Mouse (Mus musculus): ENCODE results near the gene Shc3. TPM values are rescaled to one million over a fixed set of nuclear protein-coding genes. Genes with fewer than 3 reads are reported as not detected.

The Shc3 gene
- polyA plus RNA-seq (2015; fragmentation: Nextera tagmentation; extraction: Ambion mirVana) = 0.18 TPM in 2 replicates

DNA sequence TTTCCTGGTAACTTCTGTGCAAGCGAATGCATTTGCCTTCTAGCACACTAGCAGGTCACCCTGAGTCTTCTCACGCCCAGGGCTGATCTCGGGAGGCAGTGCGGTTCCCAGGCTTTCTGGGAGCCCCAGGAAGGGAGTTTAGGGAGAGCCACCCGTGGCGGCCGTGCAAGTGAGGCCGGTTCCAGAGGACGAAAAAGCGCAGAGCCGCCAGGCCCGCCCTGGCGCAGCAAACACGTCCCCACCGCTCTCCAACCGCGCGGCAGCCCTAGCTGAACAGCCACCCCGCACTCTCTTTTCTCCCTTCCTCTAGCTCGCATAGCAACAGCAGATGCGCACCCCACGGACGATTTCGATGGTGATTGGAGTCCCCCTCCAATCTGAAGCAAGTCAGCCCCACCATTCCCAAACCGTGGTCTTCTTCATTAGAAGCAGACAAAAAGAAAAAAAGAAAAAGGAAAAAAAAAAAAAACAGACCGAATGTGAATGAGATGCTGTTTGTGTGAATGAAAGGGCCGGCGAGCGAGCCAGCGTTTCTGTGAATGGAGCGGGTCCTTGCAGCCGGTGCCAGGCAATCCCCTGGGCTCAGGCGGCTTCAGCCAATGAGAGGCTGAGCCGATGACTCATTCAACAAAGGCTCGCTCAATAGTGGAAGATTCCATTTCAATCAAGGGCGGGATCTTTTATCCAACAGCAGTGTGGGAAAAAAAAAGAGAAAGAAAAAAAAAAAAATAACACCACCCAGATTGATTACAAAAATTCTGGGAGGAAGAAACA lies at the start of gene Shc3:
TSS of gene Shc3 (minus strand) at position 509 of the 774 bp plus-strand sequence.
- no peaks in the 10 kb centered on the region for H3K36me3 ChIP-seq
- peaks cover 41% of the 10 kb centered on the region for H3K4me1 ChIP-seq
- no peaks in the 10 kb centered on the region for H3K9me3 ChIP-seq (replicated peaks)
- H3K4me3 ChIP-seq (replicated peaks) = peak within 1 kb of the TSS; percentile 42
- peaks cover 80% of the 10 kb centered on the region for H3K27me3 ChIP-seq
- no peak within 1 kb of the TSS for H3K27ac ChIP-seq
- peak within 1 kb of the TSS; percentile 88 for H3K4me2 ChIP-seq
- under 1% methylated on average over 36 of the region's 36 CpGs for WGBS
- peak within 1 kb of the TSS; percentile 25; the same call in 1 of the 2 replicates for H3K9ac ChIP-seq
- ATAC-seq (replicated peaks; ENCODE audit: low FRiP score) = peak; percentile 84

DNA sequence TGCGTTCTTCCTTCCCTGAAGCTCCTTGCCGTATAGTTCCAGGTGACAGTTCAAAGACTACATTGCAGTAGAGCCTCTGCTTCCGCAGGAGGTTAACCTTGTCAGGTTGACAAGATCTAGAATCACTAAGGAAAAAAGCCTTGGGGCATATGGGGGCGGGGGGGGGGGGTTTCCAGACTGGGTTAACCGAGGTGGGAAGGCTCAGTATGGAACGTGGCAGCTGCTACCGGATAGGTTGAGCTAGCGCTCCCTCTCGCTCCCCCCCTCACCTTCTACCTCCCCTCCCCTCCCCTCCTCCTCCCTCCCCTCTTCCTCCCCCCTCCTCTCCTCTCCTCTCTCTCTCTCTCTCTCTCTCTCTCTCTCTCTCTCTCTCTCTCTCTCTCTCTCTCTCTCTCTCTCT lies 49.4 kb upstream of the Shc3 start:
- H3K4me1 ChIP-seq = peaks cover 5% of the 10 kb centered on the region; the same call in 1 of the 2 replicates
- no peak overlapping the region for H3K27ac ChIP-seq
- H3K36me3 ChIP-seq = no peaks in the 10 kb centered on the region
- no peak overlapping the region for H3K4me3 ChIP-seq (replicated peaks)
- no peak for ATAC-seq (replicated peaks; ENCODE audit: low FRiP score)
- WGBS = 20% methylated on average over 6 of the region's 9 CpGs
- no peak overlapping the region for H3K9ac ChIP-seq
- H3K27me3 ChIP-seq = no peaks in the 10 kb centered on the region
- H3K4me2 ChIP-seq = no peak overlapping the region
- H3K9me3 ChIP-seq (replicated peaks) = no peaks in the 10 kb centered on the region

DNA sequence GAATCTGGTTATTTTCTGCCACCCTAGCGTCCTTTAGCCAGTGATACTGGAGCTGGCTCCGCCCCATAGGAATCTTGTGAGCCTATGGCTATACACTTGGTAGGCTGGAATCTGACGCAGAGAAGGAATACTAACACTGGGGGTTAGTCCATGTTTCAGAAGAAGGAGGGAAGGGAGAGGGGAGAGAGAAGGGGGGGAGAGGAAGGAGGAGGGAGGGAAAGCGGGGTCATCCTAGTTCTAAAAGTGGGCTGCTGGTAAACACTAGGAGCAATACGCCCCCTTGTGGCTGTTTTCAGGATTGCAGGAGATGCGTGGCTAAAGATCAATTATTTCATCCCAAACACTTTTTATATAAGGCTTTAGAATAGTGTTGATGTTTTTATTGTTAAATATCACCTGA lies 48.6 kb upstream of the Shc3 start:
- Histone ChIP-seq H3K36me3 (no peaks in the 10 kb centered on the region), H3K4me2 (peak overlapping the region; percentile 36), H3K27me3 (no peaks in the 10 kb centered on the region), H3K4me1 (peaks cover 5% of the 10 kb centered on the region; the same call in 1 of the 2 replicates), H3K27ac (no peak overlapping the region), H3K9me3 (replicated peaks) (no peaks in the 10 kb centered on the region), H3K9ac (no peak overlapping the region), H3K4me3 (replicated peaks) (no peak overlapping the region)
- no peak for ATAC-seq (replicated peaks; ENCODE audit: low FRiP score)
- 17% methylated on average over 6 of the region's 6 CpGs for WGBS

DNA sequence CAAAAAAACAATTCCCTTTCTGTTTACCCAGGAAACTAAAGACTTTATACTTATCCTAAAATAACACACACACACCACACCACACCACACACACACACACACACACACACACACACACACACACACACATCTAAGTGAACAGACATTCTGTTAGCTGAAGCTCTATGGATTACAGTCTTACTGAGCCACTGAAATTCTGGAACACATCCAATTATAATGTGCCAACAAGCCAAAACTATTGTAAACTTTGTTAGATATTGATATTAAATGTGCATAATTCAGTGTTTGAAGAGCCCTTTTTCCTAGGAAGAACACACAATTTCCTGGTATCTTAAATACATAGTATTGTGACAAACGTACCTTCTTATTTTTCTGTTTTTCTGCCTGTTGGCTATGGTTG lies 48.1 kb upstream of the Shc3 start:
- Histone ChIP-seq H3K4me2 (no peak overlapping the region), H3K27me3 (no peaks in the 10 kb centered on the region), H3K36me3 (no peaks in the 10 kb centered on the region), H3K4me3 (replicated peaks) (no peak overlapping the region), H3K27ac (no peak overlapping the region), H3K4me1 (peaks cover 5% of the 10 kb centered on the region; the same call in 1 of the 2 replicates), H3K9me3 (replicated peaks) (no peaks in the 10 kb centered on the region), H3K9ac (no peak overlapping the region)
- ATAC-seq (replicated peaks; ENCODE audit: low FRiP score) = no peak
- WGBS = 59% methylated on average over 1 of the region's 1 CpGs

DNA sequence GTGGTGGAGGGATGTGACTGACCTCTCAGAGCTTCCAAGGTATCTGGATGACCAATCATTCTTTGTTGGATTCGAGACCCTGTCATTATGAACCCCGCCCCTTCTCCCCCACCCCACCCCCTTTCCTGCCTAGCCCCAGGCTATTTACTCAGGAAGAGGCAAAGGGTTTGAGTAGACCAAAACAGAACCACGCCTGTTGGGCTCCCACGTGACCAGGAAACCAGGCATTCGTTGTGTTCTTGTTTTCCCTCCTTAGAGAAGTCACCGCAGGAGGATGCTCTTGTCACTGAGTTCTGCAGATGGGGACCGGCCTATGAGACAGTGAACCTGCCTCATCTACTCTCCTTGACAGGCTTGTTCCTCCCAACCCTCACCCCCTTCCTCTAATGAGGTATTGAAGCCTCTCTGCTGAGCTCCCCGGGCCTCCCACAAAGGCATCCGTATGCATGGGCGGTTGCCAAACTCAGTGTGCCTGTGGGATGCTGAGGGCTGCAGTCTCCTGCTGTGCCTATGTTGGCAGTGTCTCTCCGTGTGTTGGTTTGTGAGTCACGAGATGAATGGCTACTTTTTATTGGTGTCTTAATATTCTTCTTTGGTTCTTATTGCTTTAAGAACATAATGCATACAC lies 47.3 kb upstream of the Shc3 start:
- Histone ChIP-seq H3K9me3 (replicated peaks) (no peaks in the 10 kb centered on the region), H3K4me1 (peaks cover 5% of the 10 kb centered on the region; the same call in 1 of the 2 replicates), H3K9ac (no peak overlapping the region), H3K4me2 (no peak overlapping the region), H3K27me3 (no peaks in the 10 kb centered on the region), H3K27ac (0 out of 2 replicates have a peak overlapping the region, but pooled peaks have one; percentile 22), H3K4me3 (replicated peaks) (no peak overlapping the region), H3K36me3 (no peaks in the 10 kb centered on the region)
- ATAC-seq (replicated peaks; ENCODE audit: low FRiP score) = 0 out of 2 replicates have a peak, but pooled peaks have one; percentile 56
- WGBS = 18% methylated on average over 12 of the region's 12 CpGs

DNA sequence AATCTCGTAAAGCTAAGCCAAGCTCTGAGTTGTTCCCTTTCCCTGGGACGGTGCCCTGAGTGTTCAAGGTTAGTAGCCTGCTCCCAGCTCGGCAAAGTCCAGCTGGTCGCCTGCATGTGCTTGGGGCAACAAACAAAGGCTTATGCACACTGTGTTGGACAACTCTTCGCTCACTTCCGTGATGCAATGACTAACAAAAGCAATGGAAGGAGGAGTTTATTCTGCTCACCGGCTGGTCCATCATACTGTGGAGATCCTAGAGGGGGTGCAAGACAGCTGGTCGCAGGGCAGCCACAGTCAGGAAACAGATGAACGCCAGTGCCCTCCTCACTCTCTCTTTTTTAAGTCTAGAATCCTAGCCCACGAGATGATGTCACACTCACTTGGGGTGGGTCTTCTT lies 46.6 kb upstream of the Shc3 start:
- no peaks in the 10 kb centered on the region for H3K27me3 ChIP-seq
- 66% methylated on average over 10 of the region's 10 CpGs for WGBS
- no peak overlapping the region for H3K27ac ChIP-seq
- no peak overlapping the region for H3K4me2 ChIP-seq
- no peak overlapping the region for H3K9ac ChIP-seq
- ATAC-seq (replicated peaks; ENCODE audit: low FRiP score) = no peak
- H3K4me1 ChIP-seq = peaks cover 11% of the 10 kb centered on the region; the same call in 1 of the 2 replicates
- no peak overlapping the region for H3K4me3 ChIP-seq (replicated peaks)
- no peaks in the 10 kb centered on the region for H3K9me3 ChIP-seq (replicated peaks)
- no peaks in the 10 kb centered on the region for H3K36me3 ChIP-seq

DNA sequence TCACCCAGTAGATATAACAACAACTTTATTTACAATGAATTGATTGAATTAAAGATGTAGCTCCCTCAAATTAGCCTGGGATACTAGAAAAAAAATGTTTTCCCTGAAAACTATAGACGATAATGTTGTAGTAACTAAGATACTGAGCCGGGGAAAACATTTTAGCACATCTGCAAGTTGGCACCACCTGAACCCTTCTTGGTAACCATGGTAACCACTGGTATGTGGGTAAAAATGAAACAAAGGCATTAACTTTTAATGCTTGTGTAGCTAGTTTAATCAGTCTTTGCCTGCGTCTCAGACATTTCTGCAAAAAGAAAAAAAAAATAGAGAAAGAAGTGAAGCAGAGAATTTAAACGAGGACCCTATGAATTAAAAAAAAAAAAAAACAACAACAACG lies 42.3 kb upstream of the Shc3 start:
- ATAC-seq (replicated peaks; ENCODE audit: low FRiP score) = no peak
- H3K27ac ChIP-seq = no peak overlapping the region
- peak overlapping the region; percentile 23; the same call in 1 of the 2 replicates for H3K4me2 ChIP-seq
- no peak overlapping the region for H3K4me3 ChIP-seq (replicated peaks)
- H3K36me3 ChIP-seq = no peaks in the 10 kb centered on the region
- WGBS = 73% methylated on average over 5 of the region's 5 CpGs
- H3K27me3 ChIP-seq = no peaks in the 10 kb centered on the region
- peaks cover 6% of the 10 kb centered on the region; the same call in 1 of the 2 replicates for H3K4me1 ChIP-seq
- H3K9me3 ChIP-seq (replicated peaks) = no peaks in the 10 kb centered on the region
- no peak overlapping the region for H3K9ac ChIP-seq

DNA sequence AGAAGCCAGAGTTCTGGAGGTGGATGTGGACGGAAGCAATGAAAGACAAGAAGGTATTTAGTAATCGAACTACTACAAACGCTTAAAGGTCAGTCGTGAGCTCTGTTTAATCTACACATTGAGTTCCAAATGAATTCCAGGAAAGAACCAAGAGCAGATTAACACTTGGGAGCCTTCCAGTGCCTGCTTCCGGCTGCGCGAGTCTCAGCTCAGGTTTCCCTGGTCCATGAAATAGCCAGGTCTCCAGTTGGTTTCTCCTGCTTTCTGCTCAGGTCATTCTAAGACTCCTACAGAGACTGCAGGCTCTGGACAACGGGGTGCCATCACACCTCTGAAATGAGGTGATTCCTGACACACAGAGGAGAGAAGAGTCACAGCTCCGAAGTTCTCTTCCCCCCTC lies 41.8 kb upstream of the Shc3 start:
- Histone ChIP-seq H3K4me1 (peaks cover 6% of the 10 kb centered on the region; the same call in 1 of the 2 replicates), H3K4me2 (peak overlapping the region; percentile 23; the same call in 1 of the 2 replicates), H3K27me3 (no peaks in the 10 kb centered on the region), H3K9me3 (replicated peaks) (no peaks in the 10 kb centered on the region), H3K4me3 (replicated peaks) (no peak overlapping the region), H3K36me3 (no peaks in the 10 kb centered on the region), H3K9ac (no peak overlapping the region), H3K27ac (no peak overlapping the region)
- no peak for ATAC-seq (replicated peaks; ENCODE audit: low FRiP score)
- WGBS = 27% methylated on average over 9 of the region's 9 CpGs

DNA sequence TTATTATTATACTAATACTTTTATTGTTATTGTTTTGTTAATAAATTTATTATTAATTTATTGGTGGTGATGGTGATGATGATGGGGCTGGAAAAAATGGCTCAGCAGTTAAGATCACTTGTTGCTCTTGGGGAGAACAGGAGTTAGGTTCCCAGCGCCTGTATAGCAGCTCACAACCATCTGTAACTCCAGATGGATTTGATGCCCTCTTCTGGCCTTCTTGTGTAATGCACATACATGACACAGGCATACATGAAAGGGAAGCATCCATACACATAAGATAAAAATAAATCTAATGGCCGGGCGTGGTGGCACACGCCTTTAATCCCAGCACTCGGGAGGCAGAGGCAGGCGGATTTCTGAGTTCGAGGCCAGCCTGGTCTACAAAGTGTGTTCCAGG lies 40.0 kb upstream of the Shc3 start:
- no peaks in the 10 kb centered on the region for H3K36me3 ChIP-seq
- H3K4me3 ChIP-seq (replicated peaks) = no peak overlapping the region
- no peak for ATAC-seq (replicated peaks; ENCODE audit: low FRiP score)
- H3K4me2 ChIP-seq = no peak overlapping the region
- H3K9ac ChIP-seq = no peak overlapping the region
- 94% methylated on average over 7 of the region's 7 CpGs for WGBS
- H3K27ac ChIP-seq = no peak overlapping the region
- H3K27me3 ChIP-seq = no peaks in the 10 kb centered on the region
- no peaks in the 10 kb centered on the region for H3K9me3 ChIP-seq (replicated peaks)
- peaks cover 6% of the 10 kb centered on the region; the same call in 1 of the 2 replicates for H3K4me1 ChIP-seq

DNA sequence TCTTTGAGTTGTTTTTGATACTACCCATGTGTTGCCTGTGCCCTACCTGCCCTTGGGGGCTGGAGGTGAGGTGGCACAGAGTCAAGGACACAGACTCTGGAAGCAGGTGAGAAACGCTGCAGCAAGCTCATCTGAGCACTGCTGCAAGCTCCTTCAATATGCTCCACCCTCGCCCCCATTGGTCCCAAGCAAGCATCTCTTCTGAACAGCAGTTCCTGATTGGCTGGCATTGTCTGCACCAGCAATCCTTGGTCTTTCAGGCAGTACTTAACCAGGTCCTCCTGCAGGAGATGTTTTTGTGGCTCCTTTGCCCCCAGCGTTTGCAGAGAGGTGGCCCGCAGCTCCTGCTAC lies 34.6 kb upstream of the Shc3 start:
- Histone ChIP-seq H3K9me3 (replicated peaks) (no peaks in the 10 kb centered on the region), H3K27me3 (0 out of 2 replicates have a peak, but pooled peaks cover 2% of the 10 kb centered on the region), H3K4me2 (peak overlapping the region; percentile 55), H3K4me3 (replicated peaks) (no peak overlapping the region), H3K36me3 (no peaks in the 10 kb centered on the region), H3K9ac (no peak overlapping the region), H3K4me1 (peaks cover 12% of the 10 kb centered on the region), H3K27ac (no peak overlapping the region)
- 49% methylated on average over 4 of the region's 4 CpGs for WGBS
- no peak for ATAC-seq (replicated peaks; ENCODE audit: low FRiP score)

DNA sequence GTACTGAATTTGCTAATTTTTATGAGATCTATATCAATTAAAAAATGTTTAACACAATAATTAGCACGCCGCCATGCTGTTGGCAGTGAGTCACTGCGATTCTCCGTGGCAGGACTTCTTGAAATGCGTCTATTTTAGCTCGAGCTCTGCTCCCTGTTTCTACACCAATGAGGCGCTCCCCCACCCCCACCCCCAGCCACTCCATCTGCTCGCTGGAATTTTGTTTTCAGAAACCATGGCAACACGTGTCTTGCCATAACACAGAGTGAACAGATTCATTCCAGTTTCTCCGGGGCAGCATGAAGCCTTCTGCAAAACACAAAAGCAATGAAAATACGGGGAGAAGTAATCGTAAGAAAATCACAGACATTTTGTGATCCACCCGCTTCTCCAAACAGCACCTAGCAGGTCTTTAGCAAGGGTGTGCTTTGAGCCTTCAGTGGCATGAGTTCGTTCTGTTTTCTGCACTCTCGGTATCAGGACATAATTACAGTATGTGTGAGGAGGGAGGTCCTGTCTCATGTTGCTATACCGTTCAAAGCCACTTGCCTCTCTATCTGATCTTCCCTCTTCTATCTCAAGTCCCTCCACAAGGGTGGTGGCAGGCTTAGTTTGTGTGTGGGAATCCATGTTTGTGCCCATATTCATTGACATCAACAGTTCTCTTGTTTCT lies 34.1 kb upstream of the Shc3 start:
- WGBS = 31% methylated on average over 16 of the region's 16 CpGs
- no peak; the same call in 1 of the 2 replicates for ATAC-seq (replicated peaks; ENCODE audit: low FRiP score)
- H3K4me3 ChIP-seq (replicated peaks) = peak overlapping the region; percentile 21
- no peaks in the 10 kb centered on the region for H3K36me3 ChIP-seq
- H3K4me1 ChIP-seq = peaks cover 12% of the 10 kb centered on the region
- peak overlapping the region; percentile 55 for H3K4me2 ChIP-seq
- H3K9ac ChIP-seq = no peak overlapping the region
- H3K27me3 ChIP-seq = 0 out of 2 replicates have a peak, but pooled peaks cover 2% of the 10 kb centered on the region
- no peaks in the 10 kb centered on the region for H3K9me3 ChIP-seq (replicated peaks)
- no peak overlapping the region for H3K27ac ChIP-seq

DNA sequence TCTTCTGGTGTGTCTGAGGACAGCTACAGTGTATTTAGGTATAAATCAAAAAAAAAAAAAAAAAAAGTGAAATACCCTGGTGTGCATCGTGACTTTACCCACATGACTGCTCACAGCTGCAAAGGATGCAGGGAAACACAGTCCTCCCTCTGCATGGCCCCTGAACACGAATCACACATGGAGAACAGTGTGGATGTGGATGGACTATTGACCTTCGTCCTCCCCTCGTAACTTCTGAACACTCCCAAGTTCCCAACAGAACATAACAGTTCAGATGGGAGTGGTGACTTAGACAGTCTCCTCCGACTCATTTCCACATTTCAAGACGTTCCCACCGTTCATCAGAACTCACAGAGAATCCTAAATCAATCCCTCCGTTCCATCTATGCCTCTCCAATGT lies 33.5 kb upstream of the Shc3 start:
- WGBS = 43% methylated on average over 8 of the region's 8 CpGs
- Histone ChIP-seq H3K36me3 (no peaks in the 10 kb centered on the region), H3K4me1 (peaks cover 12% of the 10 kb centered on the region), H3K27me3 (0 out of 2 replicates have a peak, but pooled peaks cover 2% of the 10 kb centered on the region), H3K9me3 (replicated peaks) (no peaks in the 10 kb centered on the region), H3K4me2 (peak overlapping the region; percentile 55; the same call in 1 of the 2 replicates), H3K9ac (no peak overlapping the region), H3K27ac (no peak overlapping the region), H3K4me3 (replicated peaks) (0 out of 2 replicates have a peak overlapping the region, but pooled peaks have one; percentile 21)
- ATAC-seq (replicated peaks; ENCODE audit: low FRiP score) = no peak

All from kidney, embryonic 15.5 days (tissue).